Mouse (Mus musculus): ENCODE results near the gene Tspan18.

Gene Tspan18

DNA sequence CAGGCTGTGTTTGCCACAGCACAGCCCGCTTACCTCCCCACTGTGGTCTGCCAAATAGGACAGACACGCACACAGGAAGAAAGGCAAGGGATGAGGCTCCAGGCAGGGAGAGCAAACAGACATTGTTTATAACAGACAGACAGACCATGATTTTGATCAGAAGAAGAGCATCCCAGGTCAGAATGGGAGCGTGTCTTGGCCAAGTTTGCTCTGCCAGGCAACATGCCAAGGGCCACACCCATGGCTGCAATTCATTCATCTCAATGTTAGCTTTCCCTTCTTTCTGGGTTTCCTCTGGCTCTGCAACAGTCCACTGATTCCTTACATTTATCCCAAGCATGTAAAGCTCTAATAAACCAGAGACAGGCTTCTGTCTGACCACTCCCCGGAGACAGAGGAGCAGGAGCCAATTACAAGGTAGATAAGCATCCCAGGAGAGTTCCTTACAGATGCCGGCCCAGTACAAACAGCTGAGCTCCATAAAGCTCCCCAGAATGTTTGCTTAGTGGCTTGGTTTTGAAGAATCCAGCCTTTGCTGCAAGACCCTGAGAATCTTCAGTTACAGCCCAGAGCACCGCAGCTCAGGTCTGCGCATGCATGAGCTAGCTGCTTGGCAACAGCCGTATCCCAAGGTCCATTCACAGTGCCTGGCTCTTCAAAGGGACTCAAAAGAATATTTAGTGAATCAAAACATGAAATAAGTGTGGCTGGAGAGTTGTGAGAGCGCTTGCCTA, 5.2 kb upstream of the Tspan18 start:
- DNase-seq (ENCODE audit: low spot score): no peak

DNA sequence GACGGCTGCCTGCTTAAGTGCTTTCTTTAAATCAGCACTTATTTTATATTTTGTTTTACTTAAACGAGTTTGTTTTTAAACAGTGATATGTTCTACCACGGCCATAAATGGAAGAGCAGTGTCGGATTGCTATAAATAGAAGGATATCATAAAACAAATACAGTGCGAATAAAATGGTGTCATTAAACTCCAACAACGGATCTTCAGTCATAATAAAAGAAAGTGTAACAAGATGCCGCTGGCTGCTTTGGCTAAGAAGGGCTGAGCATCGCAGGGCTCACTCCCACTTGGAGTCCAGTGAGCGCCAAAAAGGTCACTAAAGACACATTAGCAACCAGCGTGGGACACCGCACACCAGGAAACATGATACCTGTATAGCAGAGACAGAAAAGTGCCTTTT, 1.7 kb upstream of the Tspan18 start:
- no peak for DNase-seq (ENCODE audit: low spot score)

DNA sequence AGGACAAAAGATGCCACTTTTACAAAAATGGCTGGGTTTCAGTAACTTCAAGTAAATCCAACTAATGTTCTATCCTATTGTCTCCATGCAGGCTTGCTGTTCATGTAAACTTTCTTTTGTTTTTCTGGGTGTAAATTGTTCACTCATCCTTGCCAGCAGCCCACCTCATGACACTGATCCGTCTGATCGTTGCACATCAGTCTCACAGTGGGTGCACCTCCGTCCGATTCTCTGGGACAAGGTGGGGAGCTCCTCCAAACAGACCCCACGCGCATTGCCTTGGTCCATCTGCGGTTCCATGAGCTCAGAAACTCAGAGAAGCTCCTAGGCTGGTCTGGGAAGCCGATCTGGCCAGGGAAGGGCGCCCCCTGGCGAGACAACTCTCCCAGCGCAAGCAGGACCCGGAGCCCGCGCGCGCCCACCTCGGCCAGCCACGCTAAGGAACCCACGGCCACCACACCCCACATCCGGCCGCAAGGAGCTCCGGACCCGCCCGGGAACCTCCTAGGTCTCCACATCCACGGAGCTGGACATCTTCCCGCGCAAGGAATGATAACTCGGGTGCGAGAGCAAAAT, 976 bp downstream of the Tspan18 start:
- peak; percentile 78 for DNase-seq (ENCODE audit: low spot score)

DNA sequence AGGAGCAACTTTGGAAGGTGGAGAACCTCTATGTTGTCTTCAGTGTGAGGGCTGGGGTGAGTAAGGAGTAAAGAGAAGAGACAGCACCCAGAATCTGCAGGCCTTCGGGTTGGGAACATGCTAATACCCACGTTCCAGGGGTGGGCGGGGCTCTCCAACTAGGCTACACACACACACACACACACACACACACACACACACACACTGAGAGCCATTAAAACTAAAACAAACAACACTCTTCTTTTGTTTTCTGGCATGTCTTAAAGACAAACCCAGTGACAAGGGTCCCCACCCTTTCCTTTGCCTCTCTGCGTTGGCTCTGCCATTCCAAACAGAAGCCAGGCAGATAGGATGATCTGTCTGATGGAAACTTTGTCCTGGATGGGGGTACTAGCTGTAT, 2.0 kb downstream of the Tspan18 start:
- DNase-seq (ENCODE audit: low spot score): no peak

DNA sequence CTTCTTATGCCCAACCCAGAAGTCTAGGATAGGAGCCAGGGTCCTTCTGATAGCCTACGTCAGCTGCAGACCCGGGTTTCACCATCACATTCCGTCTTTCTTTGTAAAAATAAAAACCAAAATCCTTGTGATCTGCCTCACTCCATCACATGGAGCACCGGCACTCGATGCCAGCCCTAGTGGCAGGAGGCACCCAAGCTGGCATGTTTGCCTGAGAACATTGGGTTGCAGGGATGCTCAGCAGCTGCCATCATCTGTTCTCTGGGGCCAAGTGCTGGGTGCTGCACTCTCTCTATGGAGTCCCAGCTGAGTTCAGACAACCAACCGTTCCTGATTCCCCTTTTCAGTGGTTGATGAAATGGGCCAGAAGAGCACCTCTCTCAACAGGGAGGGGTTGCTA, 3.2 kb downstream of the Tspan18 start:
- DNase-seq (ENCODE audit: low spot score): peak; percentile 63

DNA sequence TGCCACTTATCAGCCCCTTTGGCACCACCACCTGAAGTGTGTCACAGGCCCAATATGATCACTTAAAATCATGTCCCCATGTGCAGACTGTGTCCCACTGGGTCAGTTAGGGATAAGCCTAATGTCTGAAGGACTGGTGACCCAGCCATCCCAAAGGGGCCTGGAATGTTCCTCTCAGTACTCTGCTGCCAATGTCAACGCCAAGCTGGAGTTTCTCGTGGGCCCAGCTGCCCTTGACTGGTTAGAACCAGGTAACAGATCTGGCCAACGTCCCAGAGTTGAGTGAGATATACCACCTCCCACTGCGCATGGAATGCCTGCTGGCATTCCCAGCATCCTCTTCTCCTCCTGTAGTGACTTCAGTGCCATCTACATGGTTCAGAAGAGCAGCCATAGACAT, 5.2 kb downstream of the Tspan18 start:
- no peak for DNase-seq (ENCODE audit: low spot score)

DNA sequence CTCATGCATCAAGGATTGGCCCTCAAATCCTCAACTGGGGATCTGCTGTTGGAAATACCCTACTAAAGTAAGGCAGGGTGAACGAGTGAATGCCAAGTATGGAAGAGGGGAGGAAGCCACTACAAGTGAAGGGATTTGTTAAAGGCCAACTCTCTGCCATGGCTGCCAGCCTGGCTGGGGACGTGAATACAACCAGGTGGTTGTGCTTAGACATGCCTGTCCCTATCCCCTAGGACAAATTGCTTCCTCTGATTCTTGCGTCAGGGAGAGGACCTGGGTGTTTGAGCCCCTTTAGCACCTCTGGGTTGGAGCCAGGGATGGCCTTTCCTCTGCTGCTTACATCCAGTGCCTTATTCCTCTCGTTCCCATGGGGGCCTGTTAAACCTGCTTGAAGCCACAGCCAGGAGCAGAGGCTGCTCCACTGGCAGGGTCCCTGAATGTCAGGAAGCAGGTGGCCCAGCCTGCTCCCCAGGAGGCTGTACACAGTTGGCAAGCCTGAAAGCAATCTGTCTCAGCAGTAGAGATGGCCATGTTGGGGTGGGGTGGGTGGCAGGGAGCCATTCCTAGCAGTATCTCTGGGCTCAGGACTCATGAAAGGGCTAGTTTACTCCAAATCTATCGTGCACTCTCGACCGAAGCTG, 6.3 kb downstream of the Tspan18 start:
- DNase-seq (ENCODE audit: low spot score): peak; percentile 53

DNA sequence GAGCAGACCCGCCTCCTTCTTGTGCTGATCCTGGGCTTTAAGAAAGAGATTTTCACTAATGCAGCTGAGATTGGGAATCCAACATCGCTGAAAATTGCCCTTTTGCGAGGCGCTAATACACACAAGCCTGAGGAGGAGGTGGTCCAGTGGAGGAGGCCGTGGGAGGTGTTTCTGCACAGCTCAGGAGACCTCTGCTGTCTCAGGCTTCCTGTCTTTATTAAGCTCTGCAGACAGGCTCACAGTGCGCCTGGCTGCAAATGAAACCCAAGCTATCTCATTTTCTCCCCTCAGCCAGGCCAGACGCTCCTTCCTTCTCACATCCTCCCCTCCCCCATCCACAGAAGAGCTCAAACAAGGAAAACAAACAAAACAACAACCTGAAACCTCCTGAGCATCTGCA, 9.6 kb downstream of the Tspan18 start:
- DNase-seq (ENCODE audit: low spot score): no peak

DNA sequence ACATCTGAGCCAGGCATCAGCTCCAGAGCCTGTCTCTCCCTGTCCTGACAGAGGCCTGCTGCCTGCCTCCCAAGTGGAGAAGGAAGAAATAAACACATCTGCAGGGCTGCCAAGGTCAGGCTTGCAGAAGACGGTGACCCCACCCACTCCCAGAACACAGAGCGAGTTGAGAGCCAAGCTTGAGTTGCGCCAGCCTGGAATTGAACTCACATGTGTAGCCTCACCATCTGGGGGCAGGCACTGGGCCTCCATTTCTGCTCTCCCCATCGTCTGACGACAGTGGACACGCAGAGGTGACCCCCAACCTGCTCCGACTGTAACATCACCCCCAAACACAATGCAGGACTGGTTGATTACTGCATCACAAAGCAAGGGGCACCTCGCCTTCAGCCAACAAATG, 12.4 kb downstream of the Tspan18 start:
- DNase-seq (ENCODE audit: low spot score): no peak

DNA sequence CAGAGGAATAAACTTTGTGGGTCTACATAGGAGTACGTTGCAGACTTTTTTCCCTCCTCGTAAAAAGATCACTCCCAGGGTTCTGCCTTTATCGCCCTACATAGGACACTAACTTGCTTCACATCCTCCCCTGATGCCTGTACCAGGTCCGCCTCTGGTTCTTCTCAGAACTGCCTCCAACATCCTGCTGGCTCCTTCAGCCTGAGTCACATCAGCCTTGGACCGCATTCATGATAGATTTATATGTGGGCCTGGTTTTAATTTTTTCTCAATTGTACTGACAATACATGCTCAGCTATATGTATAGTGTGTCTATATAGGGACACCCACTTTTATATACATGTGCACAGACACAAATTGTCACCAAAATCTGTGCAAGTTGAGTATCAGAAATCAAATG, 14.0 kb downstream of the Tspan18 start:
- no peak for DNase-seq (ENCODE audit: low spot score)

DNA sequence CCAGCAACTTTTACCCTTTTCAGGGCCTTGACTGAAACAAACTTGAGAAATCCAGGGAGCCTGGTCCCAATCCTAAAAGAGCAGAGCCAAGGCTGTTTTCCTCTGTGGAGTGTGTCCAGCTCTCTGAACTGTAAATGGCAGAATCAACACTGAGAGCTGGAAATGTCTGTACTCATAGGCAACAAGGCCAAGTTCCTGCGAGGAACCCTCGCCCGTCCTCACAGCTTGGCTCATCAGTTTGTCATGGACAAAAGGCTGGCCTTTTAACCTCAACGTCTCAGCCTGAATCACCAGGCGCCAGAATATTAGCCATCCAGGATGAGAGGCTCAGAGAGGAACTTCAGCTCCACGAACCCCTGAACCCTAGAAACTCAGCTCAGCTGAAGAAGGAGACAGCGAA, 14.7 kb downstream of the Tspan18 start:
- DNase-seq (ENCODE audit: low spot score): no peak

DNA sequence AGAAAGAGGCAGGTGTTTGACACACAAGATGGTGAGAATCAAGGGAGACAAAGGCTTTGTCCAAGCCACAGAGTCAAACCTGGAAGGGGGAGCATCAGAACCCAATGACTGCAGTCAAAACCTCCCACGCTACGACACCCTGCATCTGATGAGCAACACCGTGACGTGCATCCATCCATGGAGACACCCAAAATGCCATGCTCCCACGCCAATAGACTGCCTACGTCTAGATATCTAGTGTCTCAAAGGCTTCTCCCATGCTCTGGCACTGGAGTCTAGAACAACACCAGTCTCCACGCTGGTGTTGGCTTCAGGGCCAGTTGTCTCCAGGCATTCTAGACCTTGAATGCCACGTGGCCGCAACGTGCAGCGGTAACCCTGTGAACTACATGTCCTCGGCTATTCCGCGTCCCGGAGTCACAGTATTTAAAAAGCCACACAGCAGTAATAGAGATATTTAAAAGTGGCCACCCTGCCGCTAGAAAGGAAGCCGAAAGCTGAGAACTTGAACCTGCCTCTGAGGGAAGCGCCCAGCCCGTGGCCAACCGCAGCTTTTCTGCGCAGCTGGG, 15.4 kb downstream of the Tspan18 start:
- DNase-seq (ENCODE audit: low spot score): peak; percentile 42

DNA sequence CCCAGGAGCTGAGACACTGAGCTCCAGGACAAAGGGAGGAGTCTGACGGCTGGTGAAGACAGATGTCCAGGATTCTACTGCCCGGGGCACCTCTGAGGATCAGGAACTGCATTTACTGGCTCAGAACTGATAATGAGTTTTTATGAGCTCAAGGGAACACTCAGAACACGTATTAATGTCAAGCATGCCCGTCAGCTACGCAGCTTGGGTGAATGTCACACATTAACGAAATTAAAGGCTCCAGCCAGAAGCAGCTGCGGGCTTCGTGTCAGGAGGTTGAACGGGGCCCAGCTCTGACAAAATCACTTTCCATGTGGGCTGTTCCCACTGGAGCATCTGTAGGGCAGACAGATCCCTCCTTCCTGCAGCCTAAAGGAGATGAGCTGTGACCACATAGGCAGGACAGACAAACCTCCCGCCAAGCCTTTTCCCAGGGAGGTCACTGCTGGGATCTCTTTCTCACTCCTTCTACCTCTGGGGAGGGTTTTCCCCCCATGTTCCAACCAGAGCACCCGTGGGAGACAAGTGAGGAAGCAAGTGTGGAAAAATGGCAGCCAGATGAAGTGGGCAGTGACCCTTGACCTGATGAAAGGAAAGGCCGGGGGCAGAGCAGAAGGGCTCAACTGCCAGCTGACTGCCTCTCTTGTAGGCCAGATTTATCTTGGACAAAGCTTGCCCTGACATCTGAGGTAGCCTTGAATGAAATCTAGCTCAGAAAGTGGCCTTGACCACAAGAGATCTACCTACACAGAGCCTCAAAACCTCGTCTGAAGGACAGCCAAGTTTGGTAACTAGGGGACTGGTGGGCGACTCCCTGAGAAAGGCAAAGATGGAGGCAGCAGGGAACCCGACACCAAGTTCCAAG, 20.3 kb downstream of the Tspan18 start:
- DNase-seq (ENCODE audit: low spot score): no peak

DNA sequence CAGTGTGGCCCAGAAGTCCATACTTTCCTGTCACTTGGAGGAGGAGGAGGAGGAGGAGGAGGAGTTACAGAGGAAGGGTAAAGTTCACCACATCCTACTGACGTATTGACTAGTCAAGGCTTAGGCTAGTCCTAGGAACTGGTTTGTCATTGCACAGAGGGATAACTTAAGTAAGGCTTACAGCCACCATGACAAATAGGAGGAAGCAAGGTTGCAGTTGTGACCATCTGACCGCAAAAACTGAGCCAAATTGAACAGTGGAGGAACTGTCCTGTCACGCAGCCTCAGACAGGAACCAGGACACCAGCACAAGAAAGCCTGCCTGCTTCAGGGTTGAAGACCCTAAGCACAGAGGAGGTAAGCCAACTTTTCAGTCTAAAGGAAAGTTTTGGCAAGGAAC, 21.8 kb downstream of the Tspan18 start:
- DNase-seq (ENCODE audit: low spot score): no peak

DNA sequence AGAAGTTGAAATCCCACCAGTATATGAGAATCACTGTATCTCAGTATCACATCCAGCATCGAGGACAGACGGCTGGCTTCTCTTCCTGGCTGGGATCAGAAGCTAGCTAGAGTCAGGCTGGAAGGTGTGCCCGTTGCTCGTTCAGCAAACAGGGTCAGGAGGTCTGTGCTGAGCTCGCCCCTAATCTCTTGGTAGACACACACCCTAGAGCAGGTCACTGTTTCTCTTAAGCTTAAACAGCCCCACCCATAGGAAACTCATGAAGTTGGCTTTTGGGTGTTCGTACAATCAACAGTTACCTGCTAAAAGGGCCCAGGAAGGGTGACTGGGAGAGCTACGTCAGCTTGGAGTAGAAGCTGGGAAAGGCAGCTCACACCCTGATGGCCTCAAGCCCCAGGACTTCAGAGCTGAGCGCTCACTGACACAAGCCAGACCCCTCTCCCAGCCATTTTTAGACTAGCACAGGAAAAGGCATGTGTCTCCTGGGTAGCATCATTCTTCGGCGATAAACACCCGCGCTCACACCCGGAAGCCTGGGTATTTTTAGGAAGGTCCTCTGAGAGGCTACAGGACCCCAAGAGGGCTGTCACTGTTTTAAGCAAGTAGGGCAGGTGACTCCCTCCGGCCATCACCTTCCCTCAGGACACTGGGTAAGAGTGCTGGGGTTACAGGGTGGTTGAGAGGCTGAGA, 24.4 kb downstream of the Tspan18 start:
- DNase-seq (ENCODE audit: low spot score): no peak

DNA sequence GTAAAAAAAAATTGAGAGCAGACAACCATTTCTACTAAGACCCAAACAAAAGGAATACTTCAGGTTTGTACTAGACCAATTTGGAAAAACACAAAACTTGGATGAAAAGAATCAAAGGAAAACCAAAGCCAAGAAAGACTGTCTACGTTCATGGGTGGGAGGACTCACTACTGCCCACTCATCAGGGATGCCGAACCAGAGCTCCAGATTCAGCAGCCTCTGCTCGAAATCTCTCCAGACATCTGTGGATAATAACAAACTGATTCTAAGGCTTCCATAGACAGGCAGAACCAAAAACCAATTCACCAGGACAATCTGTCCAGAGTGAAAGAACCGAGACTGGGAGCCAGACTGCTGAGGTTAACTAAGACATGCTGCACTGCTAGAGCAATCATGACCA, 27.4 kb downstream of the Tspan18 start:
- DNase-seq (ENCODE audit: low spot score): no peak

DNA sequence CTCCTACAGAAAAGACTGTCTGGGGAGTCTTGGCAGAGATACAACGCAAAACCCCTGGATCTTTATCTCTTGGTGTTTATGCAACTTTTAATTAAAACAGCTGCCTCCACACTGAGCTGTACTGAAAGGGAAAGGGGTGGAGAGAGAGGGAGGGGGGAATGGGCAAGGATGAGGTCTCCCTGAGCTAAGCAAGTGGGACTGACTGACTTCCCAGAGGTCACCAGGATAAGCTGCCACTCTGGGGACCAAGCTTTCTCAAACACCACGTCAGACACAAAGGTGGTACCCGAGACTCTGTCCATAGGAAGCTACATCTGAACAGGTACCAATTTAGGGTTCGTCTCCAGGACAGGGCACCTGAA, 30.1 kb downstream of the Tspan18 start:
- DNase-seq (ENCODE audit: low spot score): no peak

DNA sequence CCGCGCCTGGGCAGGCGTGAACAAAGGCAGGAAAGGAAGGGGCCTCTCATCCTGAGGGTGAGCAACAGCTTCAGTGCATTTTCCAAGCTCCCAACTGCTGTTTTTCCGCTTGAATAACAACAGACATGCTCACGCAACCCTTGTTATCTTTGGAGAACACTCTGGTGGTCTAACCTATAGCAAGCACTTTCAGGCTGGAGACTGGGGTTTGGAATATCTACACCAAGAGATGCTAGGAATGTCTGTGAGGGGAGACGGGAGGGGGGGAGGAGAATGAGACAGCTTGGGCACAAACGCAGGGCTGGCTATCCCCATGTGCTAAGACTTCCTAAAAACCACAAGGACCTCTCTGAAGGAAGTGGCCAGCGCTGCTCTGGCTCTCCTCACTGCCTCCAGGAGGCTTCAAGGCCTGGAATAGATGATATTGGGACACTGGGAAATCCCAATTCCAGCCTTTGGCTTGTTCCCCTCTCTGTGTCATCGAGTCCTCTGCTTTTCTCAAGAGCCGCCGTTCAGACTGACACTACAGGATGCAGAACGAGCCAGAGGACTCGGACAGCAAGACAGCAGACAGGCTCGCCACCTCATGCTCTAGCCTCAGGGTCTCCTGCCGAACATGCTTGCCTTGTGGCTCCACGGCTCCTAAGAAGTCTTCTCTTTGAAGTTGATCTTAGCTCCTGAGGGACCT, 30.6 kb downstream of the Tspan18 start:
- DNase-seq (ENCODE audit: low spot score): no peak

DNA sequence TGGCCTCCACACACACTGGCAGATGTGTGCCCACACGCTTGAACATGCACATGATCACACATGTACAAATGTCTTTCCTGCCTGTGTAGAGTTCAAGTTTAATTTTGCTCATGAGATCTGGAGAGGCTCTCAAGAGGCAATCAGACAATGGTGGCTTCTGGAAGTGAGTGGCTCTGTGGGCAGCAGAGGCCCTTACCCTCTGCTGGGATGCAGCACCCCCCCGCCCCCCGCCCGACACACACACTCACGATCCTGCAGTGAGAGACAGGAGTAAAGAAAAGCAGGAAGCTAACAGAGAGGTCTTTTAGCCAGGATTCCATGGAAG, 31.1 kb downstream of the Tspan18 start:
- DNase-seq (ENCODE audit: low spot score): no peak

DNA sequence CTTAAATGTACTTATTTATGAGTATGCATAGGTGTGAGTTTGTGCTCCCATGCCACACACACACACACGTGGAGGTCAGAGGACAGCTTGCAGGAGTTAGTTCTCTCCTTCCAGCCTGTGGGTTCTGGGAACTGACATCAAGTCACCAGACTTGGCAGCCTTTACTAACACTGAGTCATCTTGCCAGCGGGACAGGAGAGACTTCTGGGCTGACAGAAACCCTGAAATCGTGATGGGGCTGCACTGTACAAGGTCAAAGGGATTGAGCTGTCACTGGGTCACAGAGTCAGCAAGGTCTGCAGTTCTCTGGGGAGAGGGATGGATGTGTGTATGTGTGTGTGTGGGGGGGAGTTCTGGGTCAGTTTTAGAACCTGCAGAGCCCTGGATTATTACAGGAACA, 36.6 kb downstream of the Tspan18 start:
- no peak for DNase-seq (ENCODE audit: low spot score)

DNA sequence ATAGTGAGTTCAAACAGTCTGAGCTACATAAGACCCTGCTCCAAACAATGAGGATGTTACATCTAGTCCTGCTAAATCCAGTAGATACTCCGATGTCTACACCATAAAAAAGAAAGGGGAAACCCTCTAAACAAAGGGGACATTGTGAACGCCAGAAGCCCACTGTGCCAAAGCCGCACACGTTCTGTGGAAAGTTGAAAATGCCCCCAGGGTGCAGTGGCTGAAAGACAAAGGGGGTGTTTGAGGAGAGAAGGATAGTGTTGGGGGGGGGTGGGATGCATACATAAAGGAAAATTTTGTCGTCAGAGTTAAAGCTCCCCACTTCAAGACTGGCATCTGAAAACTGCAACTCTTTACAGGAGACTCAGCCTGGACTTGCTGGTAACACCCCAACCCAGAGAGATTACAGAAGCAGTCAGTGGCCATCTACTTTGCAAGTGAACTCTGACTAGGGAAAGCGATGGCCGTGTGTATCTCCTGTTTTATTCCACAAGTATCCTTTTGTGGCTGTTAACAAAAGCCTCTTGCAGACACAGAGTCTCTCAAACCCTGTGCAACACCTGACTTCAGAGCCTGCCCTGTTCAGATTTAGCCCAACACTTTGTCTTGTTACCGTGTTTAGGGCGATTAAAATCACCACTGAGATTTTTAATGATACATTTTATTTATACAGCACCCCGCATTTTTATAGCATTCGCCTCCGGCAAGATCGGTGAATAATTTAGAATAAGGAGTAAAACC, 42.9 kb downstream of the Tspan18 start:
- DNase-seq (ENCODE audit: low spot score): no peak

All from layer of hippocampus, adult 11-12 months (tissue).